Mouse (Mus musculus): ENCODE measurements at regions not wholly inside any gene's neighbourhood (a gene's known extent, or its start where the extent isn't known, plus 50 kb on each side); places are given as distances from the start of the nearest gene placed in this dataset.

- Histone ChIP-seq H3K36me3 (ENCODE audit: control insufficient read depth, insufficient read depth) (no peaks in the 10 kb centered on the region), H3K27me3 (ENCODE audit: control insufficient read depth, insufficient read depth, insufficient read length) (no peaks in the 10 kb centered on the region), H3K4me3 (ENCODE audit: insufficient read depth, poor library complexity, severe bottlenecking) (no peak overlapping the region), H3K79me2 (ENCODE audit: control insufficient read depth, insufficient read depth) (no peaks in the 10 kb centered on the region), H3K79me3 (ENCODE audit: low read depth) (no peaks in the 10 kb centered on the region), H3ac (ENCODE audit: control insufficient read depth, insufficient read length, low read depth) (no peak overlapping the region)
- no peak for TF ChIP-seq MAX (IDR thresholded peaks at IDR 0.05)
- no peak for TF ChIP-seq FOSL1 (IDR thresholded peaks at IDR 0.05; ENCODE audit: insufficient read depth, low read length, poor library complexity, severe bottlenecking)
- no peak for TF ChIP-seq CTCF (IDR thresholded peaks at IDR 0.05; ENCODE audit: control insufficient read depth, insufficient read depth, insufficient read length)
- TF ChIP-seq MYOD1 (IDR thresholded peaks at IDR 0.05; ENCODE audit: control insufficient read depth, insufficient read length, low read depth) = no peak
- no peak for TF ChIP-seq CEBPB (IDR thresholded peaks at IDR 0.05; ENCODE audit: low read depth)
- TF ChIP-seq USF1 (IDR thresholded peaks at IDR 0.05; ENCODE audit: low read depth) = no peak
- TF ChIP-seq MYOG (IDR thresholded peaks at IDR 0.05; ENCODE audit: control insufficient read depth, extremely low read depth, insufficient read length) = no peak
These were observed 201.4 kb downstream of the Enc1 start for GRCm38 (mm10) chr13:97442283-97442682.

DNA sequence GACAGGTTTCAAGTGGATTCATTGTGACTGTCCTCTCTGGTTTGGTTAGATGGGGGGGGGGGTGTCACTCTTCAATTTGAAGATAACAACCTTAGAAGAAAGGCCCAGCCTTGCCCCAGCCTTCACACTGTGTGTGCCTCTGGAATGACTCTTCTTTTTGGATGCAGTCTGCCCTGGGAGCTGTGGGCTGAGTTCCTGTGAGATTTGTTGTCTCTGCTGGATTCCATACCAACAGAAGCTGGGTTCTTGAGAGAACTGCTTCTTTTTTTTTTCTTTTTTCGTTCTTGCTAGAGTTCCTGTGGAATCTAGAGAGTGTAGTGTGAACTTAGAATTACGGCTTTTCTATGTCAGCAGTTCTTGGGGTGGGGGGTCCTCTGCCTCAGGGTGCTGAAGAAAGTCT is 200.9 kb downstream of the Enc1 start:
- H3K79me3 ChIP-seq (ENCODE audit: low read depth) = no peaks in the 10 kb centered on the region
- TF ChIP-seq MAX (IDR thresholded peaks at IDR 0.05) = no peak
- no peak for TF ChIP-seq MYOG (IDR thresholded peaks at IDR 0.05; ENCODE audit: control insufficient read depth, extremely low read depth, insufficient read length)
- no peak for TF ChIP-seq CEBPB (IDR thresholded peaks at IDR 0.05; ENCODE audit: low read depth)
- no peak for TF ChIP-seq USF1 (IDR thresholded peaks at IDR 0.05; ENCODE audit: low read depth)
- no peak for TF ChIP-seq MYOD1 (IDR thresholded peaks at IDR 0.05; ENCODE audit: control insufficient read depth, insufficient read length, low read depth)
- no peak for TF ChIP-seq CTCF (IDR thresholded peaks at IDR 0.05; ENCODE audit: control insufficient read depth, insufficient read depth, insufficient read length)
- no peak for TF ChIP-seq FOSL1 (IDR thresholded peaks at IDR 0.05; ENCODE audit: insufficient read depth, low read length, poor library complexity, severe bottlenecking)
- H3K27me3 ChIP-seq (ENCODE audit: control insufficient read depth, insufficient read depth, insufficient read length) = no peaks in the 10 kb centered on the region
- H3ac ChIP-seq (ENCODE audit: control insufficient read depth, insufficient read length, low read depth) = no peak overlapping the region
- no peaks in the 10 kb centered on the region for H3K79me2 ChIP-seq (ENCODE audit: control insufficient read depth, insufficient read depth)
- no peaks in the 10 kb centered on the region for H3K36me3 ChIP-seq (ENCODE audit: control insufficient read depth, insufficient read depth)
- no peak overlapping the region for H3K4me3 ChIP-seq (ENCODE audit: insufficient read depth, poor library complexity, severe bottlenecking)

DNA sequence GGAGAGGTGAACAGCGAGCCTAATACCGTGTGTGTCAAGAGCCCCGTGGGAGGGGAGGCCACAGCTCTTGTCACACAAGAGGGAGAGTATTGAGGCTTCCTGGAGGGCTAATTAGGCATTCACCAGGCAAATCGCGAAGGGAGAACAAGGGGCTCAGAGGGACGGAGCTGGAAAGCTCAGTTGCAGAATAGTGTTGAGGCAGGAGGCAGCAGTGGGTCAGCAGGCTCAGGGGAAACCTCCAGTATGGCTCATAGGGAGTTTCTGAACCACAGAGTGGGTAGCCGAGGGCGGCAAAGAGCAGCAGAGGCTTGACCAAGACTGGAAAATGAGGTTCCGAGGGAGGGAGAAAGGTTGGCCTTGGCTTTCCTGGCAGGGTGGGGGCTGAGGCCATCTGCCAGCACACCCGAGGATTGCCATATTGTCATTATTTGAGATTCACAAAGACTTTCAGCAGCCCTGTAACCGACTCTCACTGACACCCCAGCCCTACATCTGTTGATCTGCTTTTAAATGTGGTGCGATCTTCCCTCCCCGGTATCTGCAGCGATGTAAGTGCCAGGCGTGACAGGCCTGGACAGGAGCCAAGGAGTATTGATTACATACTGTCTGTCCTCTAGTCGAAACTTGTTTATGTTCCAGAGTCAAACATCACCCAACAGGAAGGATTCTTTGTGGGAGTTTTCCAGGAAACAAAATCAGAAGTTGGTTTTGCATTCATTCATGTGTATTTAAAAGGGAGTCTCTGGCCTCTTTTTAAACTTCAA is 198.5 kb downstream of the Enc1 start:
- Histone ChIP-seq H3K79me3 (ENCODE audit: low read depth) (no peaks in the 10 kb centered on the region), H3K4me3 (ENCODE audit: insufficient read depth, poor library complexity, severe bottlenecking) (no peak overlapping the region), H3ac (ENCODE audit: control insufficient read depth, insufficient read length, low read depth) (no peak overlapping the region), H3K36me3 (ENCODE audit: control insufficient read depth, insufficient read depth) (no peaks in the 10 kb centered on the region), H3K27me3 (ENCODE audit: control insufficient read depth, insufficient read depth, insufficient read length) (no peaks in the 10 kb centered on the region), H3K79me2 (ENCODE audit: control insufficient read depth, insufficient read depth) (no peaks in the 10 kb centered on the region)
- no peak for TF ChIP-seq MYOG (IDR thresholded peaks at IDR 0.05; ENCODE audit: control insufficient read depth, extremely low read depth, insufficient read length)
- TF ChIP-seq MYOD1 (IDR thresholded peaks at IDR 0.05; ENCODE audit: control insufficient read depth, insufficient read length, low read depth) = no peak
- no peak for TF ChIP-seq USF1 (IDR thresholded peaks at IDR 0.05; ENCODE audit: low read depth)
- TF ChIP-seq CTCF (IDR thresholded peaks at IDR 0.05; ENCODE audit: control insufficient read depth, insufficient read depth, insufficient read length) = no peak
- TF ChIP-seq FOSL1 (IDR thresholded peaks at IDR 0.05; ENCODE audit: insufficient read depth, low read length, poor library complexity, severe bottlenecking) = no peak
- TF ChIP-seq MAX (IDR thresholded peaks at IDR 0.05) = no peak
- TF ChIP-seq CEBPB (IDR thresholded peaks at IDR 0.05; ENCODE audit: low read depth) = no peak

GRCm38 (mm10) chr13:97438692-97439091 is 197.8 kb downstream of the Enc1 start:
- Histone ChIP-seq H3K27me3 (ENCODE audit: control insufficient read depth, insufficient read depth, insufficient read length) (no peaks in the 10 kb centered on the region), H3ac (ENCODE audit: control insufficient read depth, insufficient read length, low read depth) (no peak overlapping the region), H3K79me2 (ENCODE audit: control insufficient read depth, insufficient read depth) (no peaks in the 10 kb centered on the region), H3K36me3 (ENCODE audit: control insufficient read depth, insufficient read depth) (no peaks in the 10 kb centered on the region), H3K79me3 (ENCODE audit: low read depth) (no peaks in the 10 kb centered on the region), H3K4me3 (ENCODE audit: insufficient read depth, poor library complexity, severe bottlenecking) (no peak overlapping the region)
- TF ChIP-seq CEBPB (IDR thresholded peaks at IDR 0.05; ENCODE audit: low read depth) = no peak
- no peak for TF ChIP-seq MAX (IDR thresholded peaks at IDR 0.05)
- no peak for TF ChIP-seq MYOD1 (IDR thresholded peaks at IDR 0.05; ENCODE audit: control insufficient read depth, insufficient read length, low read depth)
- no peak for TF ChIP-seq FOSL1 (IDR thresholded peaks at IDR 0.05; ENCODE audit: insufficient read depth, low read length, poor library complexity, severe bottlenecking)
- TF ChIP-seq MYOG (IDR thresholded peaks at IDR 0.05; ENCODE audit: control insufficient read depth, extremely low read depth, insufficient read length) = no peak
- TF ChIP-seq CTCF (IDR thresholded peaks at IDR 0.05; ENCODE audit: control insufficient read depth, insufficient read depth, insufficient read length) = no peak
- TF ChIP-seq USF1 (IDR thresholded peaks at IDR 0.05; ENCODE audit: low read depth) = no peak

DNA sequence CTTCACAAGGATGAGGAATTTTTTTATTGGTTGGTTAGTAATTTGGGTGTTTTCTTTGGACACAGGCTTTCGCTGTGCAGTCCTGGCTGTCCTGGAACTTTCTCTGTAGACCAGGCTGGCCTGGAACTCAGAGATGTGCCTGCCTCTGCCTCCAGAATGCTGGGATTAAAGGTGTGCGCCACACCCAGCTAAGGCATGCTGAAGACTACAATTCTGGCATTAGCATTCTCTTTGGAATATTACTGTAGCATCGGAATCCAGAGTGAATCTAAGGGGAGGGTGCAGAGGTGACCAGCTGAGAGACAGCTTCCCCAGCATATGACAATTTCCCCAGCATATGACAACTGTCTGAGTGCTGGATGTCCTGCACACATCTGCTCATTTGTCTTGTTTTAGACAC is 197.4 kb downstream of the Enc1 start:
- Histone ChIP-seq H3ac (ENCODE audit: control insufficient read depth, insufficient read length, low read depth) (no peak overlapping the region), H3K4me3 (ENCODE audit: insufficient read depth, poor library complexity, severe bottlenecking) (no peak overlapping the region), H3K27me3 (ENCODE audit: control insufficient read depth, insufficient read depth, insufficient read length) (no peaks in the 10 kb centered on the region), H3K79me3 (ENCODE audit: low read depth) (no peaks in the 10 kb centered on the region), H3K79me2 (ENCODE audit: control insufficient read depth, insufficient read depth) (no peaks in the 10 kb centered on the region), H3K36me3 (ENCODE audit: control insufficient read depth, insufficient read depth) (no peaks in the 10 kb centered on the region)
- TF ChIP-seq MYOD1 (IDR thresholded peaks at IDR 0.05; ENCODE audit: control insufficient read depth, insufficient read length, low read depth) = no peak
- TF ChIP-seq FOSL1 (IDR thresholded peaks at IDR 0.05; ENCODE audit: insufficient read depth, low read length, poor library complexity, severe bottlenecking) = no peak
- no peak for TF ChIP-seq CEBPB (IDR thresholded peaks at IDR 0.05; ENCODE audit: low read depth)
- no peak for TF ChIP-seq MYOG (IDR thresholded peaks at IDR 0.05; ENCODE audit: control insufficient read depth, extremely low read depth, insufficient read length)
- no peak for TF ChIP-seq MAX (IDR thresholded peaks at IDR 0.05)
- TF ChIP-seq CTCF (IDR thresholded peaks at IDR 0.05; ENCODE audit: control insufficient read depth, insufficient read depth, insufficient read length) = no peak
- TF ChIP-seq USF1 (IDR thresholded peaks at IDR 0.05; ENCODE audit: low read depth) = no peak

Measured in C2C12 (cell line).